Mouse (Mus musculus) ovary, adult 2 months (tissue): Measurements from ENCODE around the gene Mup9. TPM values are rescaled to one million over a fixed set of nuclear protein-coding genes. Genes with fewer than 3 reads are reported as not detected.

Source experiments
- polyA plus RNA-seq: library from polyadenylated mRNA; depleted of rRNA; stranded (reverse); fragments of >200 nt; gene quantifications from 2 replicates; pipeline ENCODE4 v1.2.3, GENCODE M21; 2012; rRNA removed

Mup9 gene
- not detected in 2 replicates for polyA plus RNA-seq

DNA sequence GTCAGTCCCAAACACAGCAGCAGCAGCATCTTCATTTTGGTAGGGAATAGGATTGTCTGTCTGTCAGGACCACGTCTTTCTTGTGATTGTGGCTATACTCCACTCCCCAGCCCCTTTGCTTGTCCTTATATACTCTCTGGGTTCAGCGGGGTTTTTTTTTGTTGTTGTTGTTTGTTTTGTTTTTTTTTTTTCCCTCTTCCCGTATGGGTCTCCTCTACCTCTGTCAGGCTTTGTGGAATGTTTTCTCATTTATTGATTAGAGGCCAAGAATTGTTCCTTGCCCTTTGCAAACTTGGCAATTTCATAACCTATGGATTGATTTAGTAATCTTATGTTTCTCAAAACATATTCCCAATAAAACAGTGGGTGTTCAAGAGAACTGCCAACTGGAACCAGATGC is at the start of gene Mup9:
Gene Mup9, minus strand, starts transcription at position 101 of the 400 bp plus-strand sequence.

Other genes with a start within 250 kb of the Mup9 start
- not detected in 2 replicates for gene Mup8, start 199.4 kb downstream of the Mup9 start, polyA plus RNA-seq
- not detected in 2 replicates for gene Mup1, start 80.0 kb upstream of the Mup9 start, polyA plus RNA-seq
- gene Mup10, start 160.2 kb upstream of the Mup9 start, polyA plus RNA-seq, result not detected in 2 replicates
- not detected in 2 replicates for gene Mup11, start 240.5 kb upstream of the Mup9 start, polyA plus RNA-seq